Mouse (Mus musculus) CD8-positive naive resting alpha-beta T cell, adult 2 months (primary cell): Measurements from ENCODE around the gene Sp1.

Experiments used
- DNase-seq, 2 experiments: peaks; one replicate each; pipeline ENCODE4 v3.0.0; 2022; ENCODE audit warnings: low read depth in 2 of 2, low spot score in 2 of 2

The Sp1 gene

GRCm38 (mm10) chr15:102433173-102433572 is 27.2 kb downstream of the Sp1 start:
- DNase-seq = no peak

DNA sequence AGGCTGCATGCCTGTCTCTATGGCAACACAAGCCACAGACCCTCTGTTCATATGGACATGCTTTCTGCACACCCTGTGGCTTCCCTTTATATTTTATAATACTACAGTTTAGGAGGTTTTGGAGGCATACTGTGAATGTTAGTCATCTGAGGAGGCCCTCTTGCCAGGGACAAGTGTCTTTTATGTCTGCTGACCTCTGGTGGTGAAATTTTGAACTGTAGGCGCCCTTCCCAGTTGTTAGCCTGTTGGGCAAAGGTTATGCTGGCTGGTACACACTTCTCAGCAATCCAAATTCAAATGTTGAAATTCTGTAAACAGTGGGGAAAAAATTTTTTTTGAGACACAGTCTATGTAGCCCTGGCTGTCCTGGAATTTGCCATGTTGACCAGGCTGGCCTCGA is 36.5 kb downstream of the Sp1 start:
- peak; percentile 81 to 88 for DNase-seq

DNA sequence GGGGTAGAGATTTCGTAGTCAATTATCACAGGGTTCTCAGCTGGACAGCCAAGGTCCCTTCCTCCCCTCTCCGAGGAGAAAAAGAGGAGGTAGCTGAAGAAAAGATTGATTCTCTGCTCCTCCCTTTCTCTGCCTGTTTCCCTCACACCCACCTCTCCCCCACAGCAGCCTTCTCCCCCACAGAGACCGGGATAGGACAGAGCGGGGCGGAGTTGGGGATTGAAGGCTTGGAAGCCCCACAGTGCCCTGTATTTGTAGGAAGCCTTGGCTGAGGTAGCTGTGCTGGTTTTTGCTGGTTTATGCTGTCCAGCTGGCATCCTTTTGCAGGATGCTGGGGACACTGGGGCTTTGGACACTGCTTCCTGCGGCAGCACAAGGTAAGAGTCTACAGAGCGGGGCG is 39.2 kb downstream of the Sp1 start, which contains the start of gene Amhr2:
TSS of gene Amhr2 (plus strand) at position 222 of the 400 bp plus-strand sequence.
- no peak for DNase-seq

- no peak for DNase-seq
Measured at GRCm38 (mm10) chr15:102446448-102446847, 40.5 kb downstream of the Sp1 start.

- DNase-seq = no peak
Measured at GRCm38 (mm10) chr15:102449366-102449765, 43.4 kb downstream of the Sp1 start.

GRCm38 (mm10) chr15:102450928-102451327 is 45.0 kb downstream of the Sp1 start:
- no peak for DNase-seq

DNA sequence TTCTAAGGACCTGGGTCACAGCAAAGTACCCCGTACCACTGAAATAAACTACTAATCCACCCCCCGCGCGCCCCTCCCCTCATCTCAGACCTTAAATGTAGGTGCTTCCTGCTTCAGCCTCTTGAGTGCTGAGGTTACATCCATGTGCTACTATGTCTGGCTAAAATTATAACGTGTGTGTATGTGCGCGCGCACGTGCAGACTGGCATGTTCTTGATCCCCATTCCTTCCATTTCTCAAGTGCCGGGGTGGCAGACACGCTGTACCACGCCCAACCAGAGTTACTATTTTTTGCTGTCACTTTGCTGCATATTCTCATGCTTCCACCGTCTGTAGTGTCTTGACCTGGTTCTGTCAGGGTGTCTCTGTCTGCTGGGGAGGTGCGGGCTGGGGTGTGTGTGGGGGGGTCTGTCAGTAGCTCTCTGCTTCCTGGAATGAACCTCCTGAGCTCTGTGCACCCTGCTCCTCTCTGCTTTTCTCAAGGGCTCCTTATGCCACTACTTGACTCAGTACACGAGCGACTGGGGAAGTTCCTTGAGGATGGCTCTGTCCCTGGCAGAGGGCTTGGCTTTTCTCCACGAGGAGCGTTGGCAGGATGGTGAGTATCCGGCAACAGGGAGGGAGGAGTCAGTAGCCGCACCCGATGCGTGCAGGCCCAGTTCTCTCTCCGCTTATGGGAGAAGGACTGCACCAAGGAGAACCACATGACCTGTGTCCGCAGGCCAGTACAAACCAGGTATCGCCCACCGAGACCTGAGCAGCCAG is 45.9 kb downstream of the Sp1 start:
- no peak for DNase-seq

- DNase-seq = peak in 1 of 2 experiments; percentile 25
Measured at GRCm38 (mm10) chr15:102455993-102456392, 50.0 kb downstream of the Sp1 start.

- DNase-seq = peak; percentile 28 to 40
Measured at GRCm38 (mm10) chr15:102458050-102458736, 52.2 kb downstream of the Sp1 start.

GRCm38 (mm10) chr15:102458904-102459317 is 53.0 kb downstream of the Sp1 start, which contains the start of gene Prr13:
Prr13 (plus strand) TSS chr15:102459028.
- DNase-seq = peak; percentile 70 to 80

- DNase-seq = no peak
Measured at GRCm38 (mm10) chr15:102459381-102459780, 53.4 kb downstream of the Sp1 start.

DNA sequence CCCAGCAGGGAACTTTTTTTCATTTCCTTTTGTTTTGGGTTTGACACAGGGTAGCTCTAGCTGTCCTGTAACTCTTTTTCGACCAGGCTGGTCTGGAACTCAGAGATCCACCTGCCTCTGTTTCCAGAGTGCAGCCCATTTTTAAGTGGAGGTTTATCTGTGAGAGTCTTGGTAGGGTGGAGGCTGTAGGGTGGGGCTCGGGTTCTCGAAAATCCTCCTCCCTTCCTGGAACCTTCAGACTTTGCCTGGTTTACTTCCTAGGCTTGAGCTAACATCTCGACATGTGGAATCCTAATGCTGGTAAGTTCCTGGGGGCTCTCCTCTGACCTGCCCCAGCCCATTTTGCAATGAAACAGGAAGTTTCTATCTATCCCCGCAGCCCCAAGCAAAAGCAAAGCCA is 53.9 kb downstream of the Sp1 start:
- no peak for DNase-seq

DNA sequence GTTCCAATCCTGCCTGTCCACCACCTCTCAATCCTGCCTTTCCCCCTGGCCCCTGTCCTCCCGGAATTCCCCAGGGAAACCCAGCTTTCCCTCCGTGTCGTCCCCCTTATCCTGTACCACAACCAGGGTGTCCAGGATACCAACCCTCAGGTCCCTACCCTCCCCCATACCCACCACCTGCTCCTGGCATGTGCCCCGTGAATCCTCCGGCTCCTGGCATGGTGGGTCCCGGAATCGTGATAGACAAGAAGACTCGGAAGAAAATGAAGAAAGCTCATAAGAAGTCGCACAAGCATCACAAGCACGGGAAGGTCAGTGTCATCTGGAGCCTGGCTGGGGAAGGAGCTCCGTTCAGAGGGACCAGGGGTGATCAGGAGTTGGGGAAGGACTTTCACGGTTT is 54.5 kb downstream of the Sp1 start:
- no peak for DNase-seq

DNA sequence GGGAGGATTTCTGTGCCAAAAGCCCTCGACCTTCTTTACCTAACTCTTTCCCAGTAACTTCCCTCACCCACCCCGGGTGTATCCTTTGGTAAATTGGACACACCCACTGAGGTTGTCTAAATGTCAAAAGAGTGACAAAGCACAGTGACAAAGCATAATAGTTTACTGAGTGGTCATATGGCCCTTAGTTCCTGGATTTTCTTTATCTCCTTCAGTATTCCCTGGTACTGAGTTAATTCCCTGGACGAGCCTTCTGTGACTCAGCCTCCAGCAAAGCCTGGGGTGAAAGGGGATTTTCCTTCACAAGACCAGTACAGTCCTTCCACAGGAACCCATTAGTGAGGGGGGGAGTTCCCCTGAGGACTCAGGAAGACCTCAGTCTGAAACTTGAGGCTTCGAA is 55.0 kb downstream of the Sp1 start:
- no peak for DNase-seq

DNA sequence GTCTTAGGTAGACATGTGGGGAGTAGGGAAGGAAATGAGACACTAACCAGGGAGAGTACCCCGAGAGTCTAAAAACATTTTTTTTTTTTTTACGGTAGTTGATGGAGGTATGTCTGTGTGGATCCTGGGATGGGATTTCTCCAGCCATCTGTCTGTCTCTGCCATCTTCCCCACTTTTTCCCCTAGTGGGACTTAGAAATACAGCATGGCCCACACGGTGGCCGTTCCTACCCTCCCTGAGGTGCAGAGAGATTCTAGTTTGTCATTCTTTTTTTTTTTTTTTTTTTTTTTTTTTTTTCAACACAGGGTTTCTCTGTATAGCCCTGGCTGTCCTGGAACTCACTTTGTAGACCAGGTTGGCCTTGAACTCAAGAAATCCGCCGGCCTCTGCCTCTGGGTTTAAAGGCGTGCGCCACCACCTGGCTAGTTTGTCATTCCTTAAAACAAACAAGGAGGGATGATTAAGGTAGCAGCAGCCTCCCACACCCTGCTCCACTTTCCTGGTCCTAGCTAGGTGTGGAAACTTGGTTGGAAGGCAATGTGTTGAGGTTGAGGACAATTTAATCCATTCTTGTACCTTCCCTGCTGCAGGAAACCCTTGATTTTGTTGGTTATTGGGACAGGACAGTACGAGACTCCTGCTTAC is 55.6 kb downstream of the Sp1 start:
- DNase-seq = no peak

DNA sequence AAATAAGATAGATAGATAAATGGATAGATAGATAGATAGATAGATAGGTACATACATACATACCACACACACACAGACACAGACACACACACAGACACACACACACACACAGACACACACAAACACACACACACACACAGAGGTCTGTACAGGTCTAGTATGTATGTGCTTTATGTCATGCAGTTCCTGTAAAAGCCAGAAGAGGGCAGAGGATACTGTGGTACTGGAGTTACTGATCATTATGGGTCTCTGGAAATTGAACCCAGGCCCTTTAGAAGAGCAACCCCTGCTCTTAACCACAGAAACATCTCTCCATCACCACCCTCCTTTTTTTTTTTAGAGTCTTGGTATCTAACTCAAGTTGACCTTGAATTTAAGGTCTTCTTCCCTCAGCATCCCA is 57.7 kb downstream of the Sp1 start:
- DNase-seq = peak in 1 of 2 experiments; percentile 32

DNA sequence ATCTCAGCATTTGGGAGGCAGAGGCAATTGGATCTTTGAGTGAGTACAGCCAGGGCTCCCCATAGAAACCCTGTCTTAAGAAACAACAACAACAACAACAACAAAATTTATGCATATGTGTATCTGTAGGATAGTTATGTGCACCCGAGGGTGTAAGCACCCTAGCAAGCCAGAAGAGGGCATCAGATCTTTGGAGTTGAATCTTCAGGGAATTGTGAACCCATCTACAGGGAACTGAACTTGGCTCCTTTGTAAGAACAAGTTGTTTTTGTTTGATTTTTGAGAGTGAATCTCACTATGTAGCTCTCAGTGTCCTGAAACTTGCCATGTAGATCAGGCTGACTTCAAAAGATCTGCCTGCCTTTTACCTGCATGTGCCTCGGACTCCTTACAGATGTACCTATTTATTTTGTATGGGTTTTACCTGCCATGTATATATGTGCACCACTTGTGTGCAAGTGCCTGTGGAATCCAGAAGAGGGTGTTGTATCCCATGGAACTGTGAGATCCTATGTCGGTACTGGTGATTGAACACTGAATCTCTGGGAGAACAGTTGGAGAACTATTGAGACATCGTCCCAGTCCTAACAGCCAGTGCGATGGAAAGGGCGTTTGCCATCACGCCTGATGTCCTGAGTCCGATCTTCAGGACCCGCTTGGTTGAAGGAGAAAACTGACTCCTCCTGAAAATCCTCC is 62.9 kb downstream of the Sp1 start:
- no peak for DNase-seq

DNA sequence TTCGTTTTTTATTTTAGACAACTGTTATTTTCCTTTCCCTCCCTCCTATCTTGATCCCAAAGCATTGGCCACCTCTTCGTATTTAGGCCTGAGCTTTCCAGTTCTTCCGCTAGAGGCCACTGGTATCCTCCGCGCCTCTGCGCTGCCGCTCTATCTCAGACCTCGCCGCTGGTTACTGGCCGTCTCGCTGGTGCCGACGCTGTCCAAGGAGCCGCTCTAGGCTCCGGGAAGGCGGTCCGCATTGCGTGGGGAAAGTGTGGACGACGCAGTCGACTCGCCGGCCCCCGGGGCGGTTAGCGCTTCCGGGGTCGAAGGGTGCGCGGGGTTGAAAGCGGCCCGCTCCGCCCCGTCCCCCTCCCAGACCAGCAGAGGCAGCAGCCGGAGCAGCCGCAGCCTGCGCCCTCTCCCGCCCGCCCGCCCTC is 64.3 kb downstream of the Sp1 start, which contains the start of gene Pcbp2:
TSS of gene Pcbp2 (plus strand) at position 357 of the 422 bp plus-strand sequence.
- peak; percentile 93 to 95 for DNase-seq

DNA sequence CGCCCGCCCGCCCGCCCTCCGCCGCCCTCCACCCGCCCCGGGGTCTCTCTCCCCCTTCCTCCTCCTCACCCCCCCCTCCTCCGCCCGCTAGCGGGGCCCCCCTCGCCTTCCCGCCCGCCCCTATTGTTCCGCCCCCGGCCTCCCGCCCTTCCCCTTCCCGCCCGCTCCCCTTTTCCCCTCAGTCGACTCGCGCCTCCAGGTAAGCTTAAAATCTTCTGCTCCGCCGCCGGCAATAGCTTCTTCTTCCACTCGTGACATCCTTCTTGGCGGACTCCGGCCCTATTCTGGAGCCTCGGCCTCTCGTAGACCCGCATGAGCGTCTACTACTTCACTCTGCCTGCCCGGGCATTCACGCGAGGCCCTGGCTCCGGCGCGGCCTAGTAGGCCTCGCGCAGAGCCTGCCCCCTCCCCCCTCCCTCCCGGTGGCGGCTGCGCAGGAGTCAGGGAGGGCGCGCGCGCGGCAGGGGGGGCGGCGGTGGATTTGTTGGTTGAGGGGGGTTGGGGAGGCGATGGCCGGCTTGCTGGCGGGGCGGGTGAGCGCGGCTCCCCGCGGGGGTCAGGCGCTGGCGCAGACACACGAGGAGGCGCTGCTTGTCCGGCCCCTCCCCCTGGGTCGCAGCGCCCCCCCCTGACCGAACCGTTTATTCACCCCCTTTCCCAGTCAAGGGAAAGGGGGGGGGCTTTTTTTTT is 64.8 kb downstream of the Sp1 start:
- DNase-seq = peak; percentile 70 to 71

DNA sequence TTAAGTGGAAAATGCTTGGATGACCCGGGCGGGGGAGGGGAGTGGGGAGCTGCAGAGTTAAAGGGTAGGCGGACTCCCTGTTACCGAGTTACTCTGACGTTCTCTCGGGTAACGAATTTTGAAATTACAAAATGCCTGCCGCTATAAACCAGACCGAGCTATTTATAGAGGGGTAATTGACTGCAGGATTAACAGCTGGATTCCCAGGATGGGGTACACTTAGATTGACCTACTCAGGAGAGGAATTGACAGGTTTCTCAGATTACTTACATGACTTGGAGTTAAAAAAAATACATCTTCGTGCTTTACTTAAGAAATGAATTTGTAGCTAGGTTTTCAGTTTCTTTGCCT is 65.3 kb downstream of the Sp1 start:
- no peak for DNase-seq

DNA sequence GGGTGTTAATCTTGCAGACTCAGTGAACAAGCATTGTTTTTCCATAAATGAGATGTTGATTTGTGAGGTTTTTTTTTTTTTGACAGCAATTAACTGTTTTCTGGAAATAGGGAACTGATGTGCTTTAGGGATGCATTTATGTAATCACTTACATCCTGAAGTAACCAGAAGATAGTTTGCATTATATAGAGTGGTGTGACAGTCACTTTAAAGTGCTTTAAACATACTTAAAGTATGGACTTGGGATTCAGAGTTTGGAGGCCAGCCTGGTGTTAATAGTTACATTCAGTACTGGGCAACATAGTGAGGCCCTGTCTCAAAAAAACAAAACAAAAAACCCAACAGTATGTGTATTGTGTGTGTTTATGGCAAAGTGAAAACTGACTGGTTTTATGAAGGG is 65.8 kb downstream of the Sp1 start:
- DNase-seq = no peak
